Mouse (Mus musculus) E14TG2a.4 (cell line): ENCODE results near the gene Dscaml1.

Experiments used
- CTCF ChIP-seq: conservative IDR thresholded peaks from 2 replicates; pipeline ENCODE4 v1.5.1; 2014; ENCODE audit warnings: low read length
- NANOG ChIP-seq: IDR thresholded peaks from 2 replicates; pipeline ENCODE4 v1.6.1; 2014; ENCODE audit warnings: borderline replicate concordance, low read length, mixed read lengths
- POU5F1 ChIP-seq: IDR thresholded peaks from 2 replicates; pipeline ENCODE4 v1.6.1; 2014; ENCODE audit warnings: low read length, borderline replicate concordance

DNA sequence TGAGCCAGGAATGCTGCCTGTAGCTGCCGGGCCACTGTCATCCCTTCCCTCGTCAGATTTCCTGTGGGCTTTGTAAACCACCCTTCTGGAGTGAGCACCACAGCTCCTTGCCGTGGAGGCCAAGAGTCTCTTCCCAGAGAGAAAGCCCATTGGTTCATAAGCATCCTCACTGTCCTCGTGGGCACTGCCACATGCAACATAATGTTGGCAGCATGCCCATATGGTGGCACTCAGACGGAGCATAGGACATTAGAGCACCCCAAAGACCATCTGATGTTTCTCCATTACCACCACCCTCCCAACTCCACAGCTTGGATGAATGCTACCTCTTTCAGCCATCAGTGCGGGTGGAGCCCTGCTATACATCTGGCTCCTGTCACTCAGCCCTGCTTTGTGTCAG lies 306.8 kb downstream of the Dscaml1 start:
- TF ChIP-seq CTCF = no peak
- TF ChIP-seq POU5F1 = no peak
- no peak for TF ChIP-seq NANOG
